Mouse (Mus musculus) liver, adult 10 weeks (tissue): ENCODE data around the gene Lipo2. TPM values are rescaled to one million over a fixed set of nuclear protein-coding genes. Genes with fewer than 3 reads are reported as not detected.

Experiments
- polyA plus RNA-seq: library from polyadenylated mRNA; stranded (reverse); fragments of 350-450 nt; fragmentation: Illumina TruSeq; extraction: RNeasy Lipid Tissue Mini Kit (QIAGEN cat#74804); gene quantifications from one replicate; pipeline ENCODE4 v1.2.3, GENCODE M21; 2014; ENCODE audit warnings: low read depth, low replicate concordance

Lipo2 gene
- polyA plus RNA-seq = not detected

DNA sequence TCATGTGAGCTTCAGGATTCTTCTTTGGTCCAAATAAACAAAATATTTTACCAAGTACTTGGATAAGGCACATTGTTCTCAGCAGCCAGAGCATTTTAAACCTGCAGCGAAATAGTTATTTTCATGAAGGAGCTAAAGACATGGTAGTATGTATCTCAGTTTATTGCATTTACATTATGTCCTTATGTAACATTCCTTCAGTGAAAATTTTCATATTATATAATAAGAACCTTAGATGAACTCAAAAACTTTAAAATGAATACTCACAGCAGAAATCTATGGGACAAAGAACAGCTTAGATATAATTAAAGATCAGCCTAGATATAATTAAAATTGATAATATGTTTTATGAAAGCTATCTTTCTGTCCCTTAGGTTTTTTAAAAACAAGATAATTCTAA lies at the start of gene Lipo2:
Lipo2 (minus strand) TSS at position 101 of the 400 bp plus-strand sequence.

DNA sequence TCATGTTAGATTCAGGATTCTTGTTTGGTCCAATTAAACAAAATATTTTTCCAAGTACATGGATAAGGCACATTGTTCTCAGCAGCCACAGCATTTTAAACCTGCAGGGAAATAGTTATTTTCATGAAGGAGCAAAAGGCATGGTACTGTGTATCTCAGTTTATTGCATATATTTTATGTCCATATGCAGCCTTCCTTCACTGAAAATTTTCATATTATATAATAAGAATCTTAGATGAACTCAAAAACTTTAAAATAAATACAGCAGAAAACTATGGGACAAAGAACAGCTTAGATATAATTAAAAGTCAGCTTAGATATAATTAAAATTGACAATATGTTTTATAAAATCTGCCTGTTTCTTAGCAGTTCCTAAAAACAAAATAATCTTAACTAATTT lies 36.2 kb upstream of the Lipo2 start, which contains the start of gene Lipo1:
Lipo1 (minus strand) TSS at position 101 of the 400 bp plus-strand sequence.

DNA sequence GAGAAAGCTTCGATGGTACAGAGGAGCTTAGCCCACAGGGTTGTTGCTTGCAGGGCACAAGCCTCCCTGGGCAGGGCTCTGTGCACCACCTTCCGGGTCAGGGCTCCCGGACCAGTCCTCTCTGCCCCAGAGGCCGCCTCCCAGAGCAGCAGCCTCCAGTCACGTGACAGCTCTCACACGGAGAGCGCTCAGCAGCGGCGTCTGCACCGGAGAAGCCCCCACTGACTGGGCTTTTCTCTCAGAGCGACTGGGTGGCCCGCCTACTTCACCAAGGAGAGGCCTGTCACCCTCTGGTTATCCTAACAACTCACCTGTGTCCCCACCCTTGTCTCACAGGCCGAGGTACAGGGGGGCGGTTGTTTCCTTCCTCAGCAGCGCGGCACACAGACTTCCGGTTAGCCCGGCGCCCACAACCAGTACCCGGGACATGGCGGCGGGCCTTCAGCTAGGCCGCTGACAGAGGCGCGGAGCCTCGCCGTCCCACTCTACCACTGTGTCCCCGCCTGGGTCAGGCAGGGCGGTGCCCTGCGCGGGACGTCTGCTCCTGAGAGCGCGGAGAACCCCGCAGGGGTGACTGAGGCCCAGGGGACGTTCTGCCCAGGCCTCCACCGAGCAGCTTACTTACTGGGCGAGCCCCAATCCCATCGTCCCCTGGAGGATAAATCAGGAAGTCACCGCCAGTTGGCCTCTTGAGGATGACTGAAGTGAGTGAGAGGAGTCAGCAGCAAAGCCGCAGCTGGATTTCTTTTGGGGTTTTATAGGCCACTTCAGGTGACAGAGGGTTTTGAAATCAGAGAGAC lies 10.3 kb upstream of the Lipo2 start, which contains the start of gene Lipo3:
Lipo3 (minus strand) TSS at position 665 of the 800 bp plus-strand sequence.

Other genes with a start within 250 kb of the Lipo2 start
- gene Lipo4, start 233.6 kb downstream of the Lipo2 start, polyA plus RNA-seq = not detected
- gene Gm8978, start 126.1 kb downstream of the Lipo2 start, polyA plus RNA-seq = not detected
- gene Lipo3, start 10.6 kb upstream of the Lipo2 start, polyA plus RNA-seq = 11.0 TPM
- not detected for gene Lipo1, start 36.1 kb upstream of the Lipo2 start, polyA plus RNA-seq
- gene Lipf, start 209.8 kb upstream of the Lipo2 start, polyA plus RNA-seq = not detected